Mouse (Mus musculus) gastrocnemius, adult 2 months (tissue): ENCODE measurements around the gene Gnb4. TPM values are rescaled to one million over a fixed set of nuclear protein-coding genes. Genes with fewer than 3 reads are reported as not detected.

Experiments
- DNase-seq: peaks from one replicate; pipeline ENCODE4 v3.0.0; 2022
- H3K27ac ChIP-seq: fragments of 200-600 bp; 2 replicates; pipeline ENCODE4 v1.8.1; 2022; ENCODE audit warnings: mild to moderate bottlenecking
- H3K4me3 ChIP-seq: fragments of 200-600 bp; 2 replicates; pipeline ENCODE4 v1.8.1; 2022; ENCODE audit warnings: mild to moderate bottlenecking, moderate library complexity
- CTCF ChIP-seq: fragments of 200-600 bp; IDR thresholded peaks from 2 replicates; pipeline ENCODE4 v1.8.1; 2022; ENCODE audit warnings: antibody characterized with exemption, mild to moderate bottlenecking, moderate library complexity
- intact Hi-C: fragments of 180-260 bp; cut with DNase I; formaldehyde crosslinking; loops from one replicate; pipeline ENCODE4 v1.15.1; 2025
- total RNA-seq, 2 experiments: library from RNA; stranded (reverse); gene quantifications; 2 replicates each; pipeline ENCODE4 v1.2.3; 2021

Gnb4 gene
- total RNA-seq, 2 experiments from 2014 or later, result 4.3 to 7.2 TPM

DNA sequence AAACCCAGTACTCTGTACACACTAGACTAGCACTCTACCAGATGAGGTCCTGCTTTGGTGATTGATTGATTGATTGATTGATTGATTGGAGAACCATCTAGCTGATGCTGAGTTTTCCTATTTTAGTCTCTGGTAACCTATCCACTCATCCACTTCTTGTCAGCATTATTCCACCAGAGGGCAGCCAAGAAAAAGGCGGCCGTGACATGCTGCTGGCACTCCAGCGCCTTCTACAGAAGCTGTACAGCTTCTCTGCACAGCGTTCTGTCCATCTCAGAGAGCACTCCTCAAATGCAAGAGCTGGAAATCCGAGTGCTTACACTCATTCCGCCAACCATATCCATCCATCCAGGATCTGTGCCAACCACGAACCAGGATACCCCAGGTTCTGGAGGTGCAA lies 5.8 kb downstream of the Gnb4 start:
- H3K4me3 ChIP-seq, result no peak overlapping the region
- DNase-seq, result peak; percentile 63
- intact Hi-C loops, result loop anchor here (2.0 to 10.0 kb wide), 2 partner anchors 54 to 88 kb away; no protein-coding TSS in a partner anchor
- peak; percentile 64 for TF ChIP-seq CTCF
- H3K27ac ChIP-seq, result no peak overlapping the region

DNA sequence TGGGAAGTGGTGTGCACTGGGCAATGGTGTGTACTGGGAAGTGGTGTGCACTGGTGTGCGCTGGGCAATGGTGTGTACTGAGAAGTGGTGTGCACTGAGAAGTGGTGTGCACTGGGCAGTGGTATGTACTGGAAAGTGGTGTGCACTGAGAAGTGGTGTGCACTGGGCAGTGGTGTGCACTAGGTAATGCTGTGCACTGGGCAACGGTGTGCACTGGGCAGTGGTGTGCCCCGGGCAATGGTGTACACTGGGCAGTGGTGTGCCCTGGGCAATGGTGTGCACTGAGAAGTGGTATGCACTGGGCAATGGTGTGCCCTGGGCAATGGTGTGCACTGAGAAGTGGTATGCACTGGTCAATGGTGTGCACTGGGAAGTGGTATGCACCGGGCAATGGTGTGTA lies 7.2 kb downstream of the Gnb4 start:
- no peak for TF ChIP-seq CTCF
- intact Hi-C loops, result no loop called here
- H3K27ac ChIP-seq, result no peak overlapping the region
- DNase-seq, result no peak
- no peak overlapping the region for H3K4me3 ChIP-seq

DNA sequence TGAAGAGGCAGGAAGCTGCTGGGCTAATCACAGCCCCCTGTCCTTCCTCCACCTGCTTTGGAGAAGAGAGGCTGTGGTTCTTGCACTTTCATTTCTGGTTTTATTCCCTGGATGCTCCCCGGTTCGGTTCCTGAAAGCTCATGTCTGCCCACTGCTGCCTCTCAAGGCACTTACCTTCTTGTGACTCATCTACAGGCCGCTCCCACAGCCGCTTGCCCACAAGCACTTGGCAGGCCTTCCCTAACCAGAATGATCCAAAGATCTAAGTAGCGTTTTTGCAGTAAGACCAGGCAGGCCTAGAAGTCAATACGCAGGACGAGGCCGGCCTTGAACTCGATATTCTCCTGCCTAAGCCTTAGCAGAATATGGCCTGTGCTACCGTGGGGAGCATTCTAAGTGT lies 15.3 kb downstream of the Gnb4 start:
- intact Hi-C loops, result no loop called here
- DNase-seq, result peak; percentile 34
- no peak overlapping the region for H3K4me3 ChIP-seq
- no peak overlapping the region for H3K27ac ChIP-seq
- TF ChIP-seq CTCF, result no peak

GRCm38 (mm10) chr3:32599328-32599727 lies 17.1 kb downstream of the Gnb4 start:
- H3K27ac ChIP-seq, result no peak overlapping the region
- H3K4me3 ChIP-seq, result no peak overlapping the region
- TF ChIP-seq CTCF, result no peak
- intact Hi-C loops, result no loop called here
- no peak for DNase-seq

GRCm38 (mm10) chr3:32595080-32595479 lies 21.3 kb downstream of the Gnb4 start:
- H3K27ac ChIP-seq, result no peak overlapping the region
- no peak for TF ChIP-seq CTCF
- H3K4me3 ChIP-seq, result no peak overlapping the region
- no peak for DNase-seq
- intact Hi-C loops, result no loop called here

GRCm38 (mm10) chr3:32586274-32586673 lies 30.1 kb downstream of the Gnb4 start:
- H3K4me3 ChIP-seq, result no peak overlapping the region
- no peak for DNase-seq
- no peak overlapping the region for H3K27ac ChIP-seq
- intact Hi-C loops, result no loop called here
- TF ChIP-seq CTCF, result no peak

DNA sequence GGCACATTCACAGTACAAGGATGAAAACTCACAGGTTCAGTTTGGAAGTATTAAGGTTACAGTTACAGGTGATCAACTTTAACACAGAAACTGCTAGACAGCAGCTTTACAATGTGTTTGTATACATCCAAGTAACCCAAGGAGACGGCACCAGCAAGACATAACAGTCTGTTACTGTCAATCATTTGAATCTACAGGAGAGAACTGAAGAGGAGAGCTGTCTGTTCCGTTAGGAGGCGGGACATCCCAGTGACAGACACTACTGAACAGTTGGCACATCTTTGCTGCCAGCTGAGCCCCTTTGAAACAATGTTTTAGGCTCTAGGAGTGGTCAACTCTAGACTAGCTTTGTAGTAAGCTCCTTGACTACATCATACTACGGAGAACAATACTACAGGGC lies 32.9 kb downstream of the Gnb4 start:
- no peak for TF ChIP-seq CTCF
- DNase-seq, result no peak
- Histone ChIP-seq H3K27ac (no peak overlapping the region), H3K4me3 (no peak overlapping the region)
- intact Hi-C loops, result no loop called here

- intact Hi-C loops, result no loop called here
- no peak overlapping the region for H3K27ac ChIP-seq
- H3K4me3 ChIP-seq, result no peak overlapping the region
- no peak for TF ChIP-seq CTCF
- no peak for DNase-seq
These were observed 34.5 kb downstream of the Gnb4 start for GRCm38 (mm10) chr3:32581911-32582310.

DNA sequence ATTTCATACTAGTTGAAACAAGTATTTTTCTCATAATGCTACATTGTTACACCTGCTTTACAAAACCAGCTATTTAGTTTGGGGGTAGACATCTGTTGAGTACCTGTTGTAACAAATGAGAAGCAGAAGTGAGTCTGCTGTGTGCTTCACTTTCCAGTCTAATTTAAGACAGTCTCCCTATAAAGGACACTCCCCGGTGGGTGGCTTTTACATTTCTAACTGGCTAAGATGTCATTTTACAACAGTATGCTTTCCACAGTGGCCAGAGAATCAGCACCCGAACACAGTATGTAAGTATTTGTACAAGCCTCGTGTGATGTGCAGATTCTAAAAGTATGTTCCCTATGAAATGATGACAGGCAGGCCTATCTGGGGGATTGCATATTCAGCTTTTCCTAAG lies 35.6 kb downstream of the Gnb4 start:
- no peak overlapping the region for H3K27ac ChIP-seq
- DNase-seq, result no peak
- TF ChIP-seq CTCF, result no peak
- no peak overlapping the region for H3K4me3 ChIP-seq
- intact Hi-C loops, result no loop called here

DNA sequence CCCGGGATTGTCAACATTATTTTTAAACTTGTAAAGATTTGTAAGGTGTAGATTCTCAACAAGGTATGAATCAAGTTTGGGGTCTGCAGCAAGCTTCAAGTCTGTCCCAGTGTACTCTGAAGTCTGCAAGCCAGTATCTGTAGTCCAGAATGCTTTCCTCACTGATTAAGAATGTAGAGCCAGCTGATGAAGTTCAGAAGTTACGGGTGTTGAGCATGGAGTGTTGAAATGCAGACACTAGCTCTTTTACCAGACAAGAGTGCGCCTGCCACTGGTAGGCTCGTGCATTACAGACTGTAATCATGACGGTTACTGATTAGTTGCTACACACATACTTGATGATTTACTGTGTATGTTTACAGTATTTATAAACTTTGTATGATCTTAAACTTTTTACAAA lies 37.6 kb downstream of the Gnb4 start:
- intact Hi-C loops, result no loop called here
- no peak for DNase-seq
- no peak overlapping the region for H3K4me3 ChIP-seq
- TF ChIP-seq CTCF, result no peak
- no peak overlapping the region for H3K27ac ChIP-seq

DNA sequence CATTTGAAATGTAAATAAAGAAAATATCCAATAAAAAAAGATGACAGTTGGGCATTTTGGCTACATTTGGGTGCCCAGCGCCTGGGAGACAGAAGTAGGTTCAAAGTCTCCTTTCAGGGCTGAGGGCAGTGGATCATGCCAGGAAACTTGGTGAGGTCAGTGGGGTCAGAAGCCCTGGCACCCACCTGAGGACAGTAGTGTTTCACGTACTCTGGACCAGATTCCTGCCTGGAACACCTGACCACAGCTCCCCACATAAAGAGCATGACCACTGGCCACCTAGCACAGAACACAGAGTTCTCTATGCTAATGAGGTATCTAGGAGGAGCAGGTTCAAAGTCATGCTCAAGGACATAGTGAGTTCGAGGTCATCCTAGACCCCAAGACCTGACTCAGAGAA lies 41.2 kb downstream of the Gnb4 start:
- no peak for TF ChIP-seq CTCF
- Histone ChIP-seq H3K27ac (no peak overlapping the region), H3K4me3 (no peak overlapping the region)
- peak; percentile 25 for DNase-seq
- intact Hi-C loops, result no loop called here

DNA sequence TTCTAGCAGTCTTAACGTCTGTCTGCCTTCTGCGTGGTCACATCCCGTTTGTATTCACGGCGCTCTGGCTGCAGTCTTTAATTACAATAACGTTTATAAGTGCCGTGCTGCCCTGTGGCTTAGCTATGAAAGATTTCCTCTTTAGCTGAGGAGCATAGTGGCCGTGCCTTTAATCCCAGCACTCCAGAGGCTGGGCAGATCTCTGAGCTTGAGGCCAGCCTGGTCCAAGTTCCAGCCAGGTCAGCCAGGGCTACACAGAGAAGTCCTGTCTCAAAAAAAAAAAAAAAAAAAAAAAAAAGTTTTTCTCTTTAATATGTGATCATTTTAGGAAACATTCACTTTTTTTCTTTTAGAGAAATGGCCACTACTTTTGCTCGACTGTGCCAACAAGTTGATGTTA lies 42.5 kb downstream of the Gnb4 start:
- H3K27ac ChIP-seq, result no peak overlapping the region
- H3K4me3 ChIP-seq, result no peak overlapping the region
- TF ChIP-seq CTCF, result no peak
- DNase-seq, result no peak
- intact Hi-C loops, result no loop called here

- no peak for TF ChIP-seq CTCF
- no peak overlapping the region for H3K27ac ChIP-seq
- H3K4me3 ChIP-seq, result no peak overlapping the region
- intact Hi-C loops, result no loop called here
- no peak for DNase-seq
These were observed 43.3 kb downstream of the Gnb4 start for GRCm38 (mm10) chr3:32573086-32573485.

GRCm38 (mm10) chr3:32563401-32563800 lies 53.0 kb downstream of the Gnb4 start:
- no peak overlapping the region for H3K4me3 ChIP-seq
- H3K27ac ChIP-seq, result no peak overlapping the region
- no peak for DNase-seq
- intact Hi-C loops, result no loop called here
- no peak for TF ChIP-seq CTCF

- DNase-seq, result no peak
- intact Hi-C loops, result no loop called here
- peak; percentile 44 for TF ChIP-seq CTCF
- Histone ChIP-seq H3K4me3 (no peak overlapping the region), H3K27ac (no peak overlapping the region)
These were observed 63.3 kb downstream of the Gnb4 start for GRCm38 (mm10) chr3:32553061-32553460.
